Mouse (Mus musculus) layer of hippocampus, adult 18-20 months (tissue): ENCODE results near the gene Grin2d. TPM values are rescaled to one million over a fixed set of nuclear protein-coding genes. Genes with fewer than 3 reads are reported as not detected.
"Not testable (repeated sequence)": the region's sequence is repeated elsewhere in the genome, so short reads cannot be mapped to it uniquely, and the experiment has no call there.

Experiments
- DNase-seq, 2 experiments: peaks; one replicate each; pipeline ENCODE4 v3.0.0; 2022; ENCODE audit warnings: low spot score in 2 of 2
- total RNA-seq, 2 experiments: library from RNA; stranded (reverse); gene quantifications; 2 replicates each; pipeline ENCODE4 v1.2.3; 2021

Grin2d gene
- total RNA-seq, 2 experiments from 2014 or later: 10.6 to 10.7 TPM

DNA sequence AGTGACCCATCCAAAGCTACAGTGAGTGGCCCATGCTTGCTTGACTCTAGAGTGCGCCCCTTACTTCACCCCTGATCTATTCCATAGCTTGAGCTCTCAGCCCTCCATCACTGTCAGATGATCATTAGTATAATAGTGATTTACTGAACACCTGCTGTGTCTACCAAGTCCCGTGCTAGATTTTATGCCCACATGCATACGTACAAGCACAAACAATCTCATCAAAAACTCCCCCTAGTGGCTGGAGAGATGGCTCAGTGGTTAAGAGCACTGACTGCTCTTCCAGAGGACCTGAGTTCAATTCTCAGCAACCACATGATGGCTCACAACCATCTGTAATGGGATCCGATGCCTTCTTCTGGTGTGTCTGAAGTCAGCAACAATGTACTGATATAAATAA is 19.9 kb upstream of the Grin2d start:
- DNase-seq: not testable (repeated sequence)

DNA sequence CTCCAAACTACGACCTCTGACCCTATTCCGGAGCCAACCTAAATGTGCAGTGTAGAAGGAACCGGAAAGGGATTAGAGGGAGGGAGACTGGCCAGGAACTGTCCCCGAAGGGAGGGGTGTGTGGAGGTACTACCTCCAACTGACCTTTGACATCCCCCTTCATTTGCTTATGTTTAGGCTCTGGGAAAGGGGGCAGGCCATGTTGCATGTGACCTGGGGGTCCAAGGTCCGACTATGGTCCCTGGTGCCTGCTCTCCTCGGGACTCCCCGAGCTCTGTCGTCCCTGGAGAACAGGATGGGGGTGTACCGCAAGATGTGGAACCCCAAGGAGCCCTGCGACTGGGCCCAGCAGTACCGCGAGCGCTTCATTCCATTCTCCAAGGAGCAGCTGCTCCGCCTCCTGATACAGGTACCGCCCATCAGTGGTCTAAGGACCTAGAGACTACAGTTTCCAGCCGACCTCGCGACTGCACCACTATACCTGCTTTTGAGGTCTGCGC is 19.1 kb upstream of the Grin2d start:
- DNase-seq: peak; percentile 32 to 61

GRCm38 (mm10) chr7:45896517-45897257 is 18.5 kb upstream of the Grin2d start, which contains the start of the genes Syngr4 and Tmem143:
Gene Syngr4 (minus strand): TSS chr7:45896714.
Gene Tmem143 (plus strand): TSS chr7:45896941.
- DNase-seq: peak; percentile 95 to 98

- no peak for DNase-seq
Observed at GRCm38 (mm10) chr7:45895931-45896516, 17.8 kb upstream of the Grin2d start.

DNA sequence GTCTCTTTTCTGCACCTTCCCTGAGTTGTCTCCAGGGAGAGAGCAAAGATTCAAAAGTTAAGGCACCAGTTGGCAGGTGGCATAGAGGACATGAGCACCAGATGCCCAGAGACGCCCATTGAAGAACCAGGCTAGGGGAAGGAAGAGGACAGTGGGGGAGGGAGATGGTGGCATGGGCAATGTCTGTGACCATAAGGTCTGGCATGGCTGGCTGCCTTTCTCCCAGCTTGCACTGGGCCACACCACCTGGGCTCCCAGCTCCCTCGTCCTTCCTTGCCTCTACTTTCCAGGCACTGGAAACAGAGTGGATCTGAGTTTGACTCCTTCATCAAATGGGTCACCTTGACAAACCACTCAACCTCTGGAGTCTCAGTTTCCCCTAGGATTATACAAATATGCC is 14.5 kb upstream of the Grin2d start:
- no peak for DNase-seq

DNA sequence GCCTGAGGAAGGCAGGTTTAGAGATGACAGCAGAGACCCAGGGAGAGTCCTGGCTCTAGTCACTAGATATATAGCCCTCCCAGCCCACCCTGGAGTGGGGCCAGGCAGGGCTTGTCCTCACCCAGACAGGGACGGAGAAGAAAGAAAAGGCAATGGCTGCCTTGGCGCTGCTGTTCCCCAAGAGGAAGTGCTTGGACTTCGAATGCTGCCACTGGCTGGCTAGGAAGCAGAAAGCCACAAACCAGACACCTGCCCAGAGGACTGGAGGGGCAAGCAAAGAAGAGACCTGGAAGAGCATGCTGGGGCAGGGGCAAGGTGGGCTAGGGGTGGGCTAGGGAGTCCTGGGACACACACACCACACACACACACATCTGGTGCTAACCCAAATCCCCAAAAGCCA is 9.1 kb upstream of the Grin2d start:
- DNase-seq: no peak

DNA sequence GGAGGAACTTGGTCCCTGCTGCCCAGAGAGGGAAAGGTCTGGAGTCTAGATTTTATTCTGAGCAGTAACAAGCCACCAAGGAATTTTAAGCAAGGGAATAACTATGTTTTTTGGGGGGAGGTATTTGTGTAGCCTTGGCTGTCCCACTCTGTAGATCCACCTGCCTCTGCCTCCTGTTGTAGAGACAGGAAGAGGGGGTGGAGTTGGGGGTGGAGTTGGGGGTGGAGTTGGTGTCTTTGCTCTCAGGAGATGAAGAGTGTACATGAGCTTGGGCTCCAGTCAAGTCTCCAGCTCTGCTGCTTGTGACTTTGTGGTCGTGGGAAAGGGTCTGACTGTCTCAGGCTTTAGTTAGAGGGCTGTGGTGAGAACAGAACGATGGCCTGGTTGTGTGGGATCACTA is 2.8 kb upstream of the Grin2d start:
- DNase-seq: no peak

GRCm38 (mm10) chr7:45880531-45880930 is 2.4 kb upstream of the Grin2d start:
- DNase-seq: no peak

DNA sequence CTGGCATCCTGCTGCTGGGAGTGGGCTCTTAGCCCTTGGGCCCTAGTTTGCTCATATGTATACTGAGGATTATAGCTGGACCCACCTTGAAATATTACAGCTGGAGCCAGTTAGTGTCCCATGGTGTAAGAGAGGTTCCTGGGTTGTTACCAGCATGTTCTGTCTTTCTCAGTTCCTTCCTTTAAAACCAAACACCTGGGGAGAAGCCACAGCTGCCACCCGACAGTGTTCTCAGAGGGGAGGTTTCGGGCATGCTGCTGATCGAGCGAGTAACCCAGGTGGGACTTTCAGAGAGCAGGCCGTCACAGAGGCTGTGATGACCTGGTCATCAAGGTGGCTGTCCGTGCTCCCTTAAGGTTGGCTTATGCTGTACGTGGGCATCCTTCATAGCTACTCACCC is 1.3 kb downstream of the Grin2d start:
- no peak for DNase-seq

DNA sequence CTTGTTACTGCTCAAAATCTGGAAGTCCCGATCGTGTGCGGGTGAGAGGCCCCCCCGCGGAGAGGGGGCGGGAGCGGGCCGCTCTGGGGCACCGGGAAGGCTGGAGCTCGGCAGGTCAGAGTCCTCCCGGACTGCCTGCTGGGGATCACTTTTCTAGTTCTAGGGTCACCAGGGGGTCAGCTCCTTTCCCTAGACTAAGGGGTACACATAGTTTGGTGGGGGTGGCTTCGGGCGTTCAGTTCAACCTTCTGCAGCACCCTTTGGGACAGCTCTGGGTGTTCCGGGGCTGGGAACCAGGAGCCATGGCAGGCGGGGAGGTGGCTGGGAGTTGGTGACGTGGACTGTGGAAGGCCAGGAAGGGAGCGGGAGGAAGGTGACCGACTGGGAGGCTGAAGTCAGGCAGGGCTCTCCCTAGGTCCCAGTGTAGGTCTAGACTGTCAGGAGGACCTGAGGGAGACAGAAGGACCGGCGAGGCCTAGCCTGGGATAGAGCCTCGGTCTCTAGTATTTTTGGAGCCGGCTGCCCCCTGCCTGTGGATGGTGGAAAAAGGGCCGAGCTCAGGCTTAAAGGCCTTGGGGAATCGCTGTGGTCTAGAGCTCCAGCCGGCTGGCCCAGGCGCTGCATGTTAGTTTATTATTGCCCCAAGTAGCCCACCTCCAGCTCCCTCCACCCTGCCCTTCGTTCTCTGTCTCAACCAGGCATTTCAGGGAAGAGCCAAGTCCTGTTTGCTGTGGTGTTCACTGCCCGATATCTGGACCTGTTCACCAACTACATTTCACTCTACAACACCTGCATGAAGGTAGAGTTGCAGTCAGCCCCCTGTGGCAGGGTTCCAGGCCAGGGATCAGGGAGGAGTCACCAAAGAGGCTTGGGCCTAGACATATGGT is 4.9 kb downstream of the Grin2d start:
- peak; percentile 28 to 50 for DNase-seq

DNA sequence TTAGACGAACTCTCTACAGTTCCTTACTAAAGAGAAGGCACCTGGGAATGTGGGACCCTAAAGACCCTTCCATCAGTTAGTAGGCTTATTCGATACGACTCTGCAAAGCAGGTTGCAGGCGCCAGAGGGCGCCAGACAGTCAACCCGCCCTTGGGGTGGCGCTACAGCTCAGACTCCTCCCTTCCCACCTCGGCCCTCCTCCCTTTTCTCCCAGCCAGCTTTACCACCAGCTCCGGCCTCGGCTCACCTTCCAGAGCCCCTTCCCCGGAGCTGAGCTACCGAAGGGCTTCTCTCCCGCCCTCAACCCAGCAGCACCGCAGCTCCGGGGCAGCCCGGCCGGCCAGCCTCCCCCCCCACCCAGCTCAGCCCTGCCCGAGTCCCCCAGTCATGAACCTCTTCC is 5.6 kb downstream of the Grin2d start, which contains the start of gene Kdelr1:
Gene Kdelr1 (plus strand): TSS at position 149 of the 400 bp plus-strand sequence.
- peak; percentile 85 to 93 for DNase-seq

GRCm38 (mm10) chr7:45870282-45871058 is 7.7 kb downstream of the Grin2d start:
- no peak for DNase-seq

DNA sequence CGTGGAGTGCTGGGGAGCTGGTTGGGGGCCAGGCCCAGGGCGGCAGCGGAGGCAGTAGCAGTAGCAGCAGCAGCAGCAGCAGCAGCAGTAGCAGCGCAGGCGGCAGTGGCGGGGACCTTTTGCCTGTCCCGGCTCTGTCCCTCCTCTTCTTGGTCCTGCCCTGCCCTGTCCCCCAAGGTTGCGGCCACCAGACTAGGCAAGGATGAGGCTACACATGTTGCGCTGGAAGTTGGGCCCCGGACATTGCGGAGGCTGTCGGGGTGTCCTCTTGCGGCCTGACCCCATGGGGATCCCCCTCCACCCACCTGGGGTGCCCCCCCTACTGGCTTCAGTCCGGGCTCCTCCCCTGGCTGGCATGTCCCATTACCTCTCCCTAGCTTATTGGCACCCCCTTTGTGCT is 8.4 kb downstream of the Grin2d start:
- no peak for DNase-seq

- DNase-seq: no peak
Observed at GRCm38 (mm10) chr7:45869107-45869670, 9.0 kb downstream of the Grin2d start.

- DNase-seq: no peak
Observed at GRCm38 (mm10) chr7:45867871-45868270, 10.3 kb downstream of the Grin2d start.

DNA sequence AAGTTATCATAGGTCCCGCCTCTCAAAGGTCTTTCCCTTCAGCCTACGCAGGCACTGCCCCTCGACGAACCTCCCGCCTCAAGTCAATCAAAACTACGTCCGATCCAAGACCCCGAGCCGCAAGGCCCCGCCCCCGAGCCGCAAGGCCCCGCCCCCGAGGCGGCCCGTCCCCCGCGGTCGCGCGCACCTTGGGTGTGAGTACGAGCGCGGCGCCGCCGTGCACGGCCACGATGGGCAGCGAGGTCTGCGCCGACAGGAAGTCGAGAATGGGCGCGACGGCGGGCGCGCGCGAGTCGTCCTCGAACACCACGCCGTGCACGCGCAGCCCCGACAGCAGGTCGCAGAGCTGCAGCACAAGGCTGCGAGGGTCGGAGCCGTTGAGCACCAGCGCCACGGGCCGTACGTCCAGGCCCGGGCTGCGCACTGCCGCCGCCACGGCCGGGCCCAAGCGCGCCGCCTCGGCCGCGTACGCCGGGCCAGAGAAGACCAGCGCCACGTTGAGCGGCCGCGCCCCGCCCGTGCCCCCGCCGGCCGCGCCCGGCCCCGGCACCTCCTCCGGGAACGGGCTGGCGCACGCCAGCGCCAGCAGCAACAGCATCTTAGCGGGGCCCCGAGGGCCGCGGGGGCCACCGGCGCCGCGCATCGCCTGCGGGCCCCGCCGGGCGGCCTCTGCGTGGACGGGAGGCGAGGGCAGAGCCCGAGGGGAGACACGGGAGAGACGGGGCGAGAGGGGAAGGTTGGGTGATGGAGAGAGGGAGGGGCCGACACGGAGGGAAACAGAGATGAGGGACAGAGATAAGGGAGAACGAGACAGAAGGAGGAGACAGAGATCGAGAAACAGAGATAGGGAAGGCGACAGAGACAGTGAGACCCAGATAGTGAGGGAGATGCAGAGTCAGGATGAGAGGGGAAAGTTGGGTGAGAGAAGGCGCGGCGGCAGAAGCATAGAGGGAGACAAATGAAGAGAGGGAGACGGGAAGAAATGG is 12.0 kb downstream of the Grin2d start:
- peak; percentile 68 to 75 for DNase-seq

- no peak for DNase-seq
Observed at GRCm38 (mm10) chr7:45864435-45864834, 13.7 kb downstream of the Grin2d start.

GRCm38 (mm10) chr7:45862804-45863203 is 15.4 kb downstream of the Grin2d start:
- DNase-seq: no peak

DNA sequence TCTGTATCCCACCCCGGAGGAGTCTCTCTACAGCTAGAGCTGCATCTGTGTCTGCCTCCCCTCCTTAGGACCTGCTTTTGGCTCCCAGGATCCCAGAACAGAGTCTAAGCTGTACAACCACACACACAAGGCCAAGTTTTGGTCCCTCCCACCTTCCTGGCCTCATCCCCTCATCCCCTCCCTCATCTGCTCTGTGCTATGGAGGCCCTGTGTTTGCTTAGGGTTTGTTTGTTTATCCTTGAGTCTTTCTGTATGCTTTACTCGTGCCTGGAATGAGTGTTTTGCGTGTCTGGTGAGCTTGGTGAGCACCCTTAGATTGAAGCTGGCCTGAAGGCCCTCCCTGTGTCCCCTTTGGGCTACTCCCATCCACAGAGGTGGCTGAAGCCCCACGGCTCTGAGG is 19.2 kb downstream of the Grin2d start:
- no peak for DNase-seq
